Mouse (Mus musculus): Measurements from ENCODE around the gene Tcaim. TPM values are rescaled to one million over a fixed set of nuclear protein-coding genes. Genes with fewer than 3 reads are reported as not detected.
A peak's percentile ranks its signal among the peaks of the same experiment; 100 is the strongest.

Tcaim gene
- polyA plus RNA-seq (2012; rRNA removed) (6.1 and 6.6 TPM in 2 replicates), polyA plus RNA-seq (2014; fragmentation: Nextera tagmentation; extraction: Ambion mirVana) (7.3 and 7.8 TPM in 2 replicates)

- WGBS: 7% methylated on average over 38 of the region's 42 CpGs
- peak within 1 kb of the TSS; percentile 76 for H3K27ac ChIP-seq (replicated peaks; ENCODE audit: low read depth, low read length)
- ATAC-seq (ENCODE audit: low FRiP score, low read depth) (peak; percentile 99), DNase-seq (ENCODE audit: low spot score) (peak; percentile 95)
- TF ChIP-seq POLR2A (IDR thresholded peaks at IDR 0.05; ENCODE audit: borderline replicate concordance, extremely low read depth, insufficient read depth, insufficient read length): peak; percentile 30; the same call in 1 of the 2 replicates
- no peaks in the 10 kb centered on the region for H3K27me3 ChIP-seq (ENCODE audit: control insufficient read depth, insufficient read depth, low read length)
- peak within 1 kb of the TSS; percentile 66 for H3K4me3 ChIP-seq (replicated peaks; ENCODE audit: low read length)
- peak within 1 kb of the TSS; percentile 77 for H3K9ac ChIP-seq (ENCODE audit: low read depth, low read length, severe bottlenecking)
- H3K4me1 ChIP-seq (ENCODE audit: control insufficient read depth, insufficient read depth, low read length): peaks cover 8% of the 10 kb centered on the region
- H3K4me2 ChIP-seq (replicated peaks; ENCODE audit: low read depth, low read length, severe bottlenecking): peak within 1 kb of the TSS; percentile 82
- H3K9me3 ChIP-seq (ENCODE audit: control insufficient read depth, low read length): no peaks in the 10 kb centered on the region
- peaks cover 1% of the 10 kb centered on the region; the same call in 1 of the 2 replicates for H3K36me3 ChIP-seq (ENCODE audit: control insufficient read depth, insufficient read depth, low read length)
Observed at GRCm38 (mm10) chr9:122805053-122805844, at the start of gene Tcaim. Gene Tcaim (plus strand): TSS chr9:122805539.

- 43% methylated on average over 2 of the region's 2 CpGs for WGBS
Observed at GRCm38 (mm10) chr9:122757614-122758013, 47.7 kb upstream of the Tcaim start.

GRCm38 (mm10) chr9:122760111-122760510 lies 45.2 kb upstream of the Tcaim start:
- H3K9ac ChIP-seq (ENCODE audit: low read depth, low read length, severe bottlenecking): no peak overlapping the region
- ATAC-seq (ENCODE audit: low FRiP score, low read depth): no peak
- H3K9me3 ChIP-seq (ENCODE audit: control insufficient read depth, low read length): no peaks in the 10 kb centered on the region
- H3K27me3 ChIP-seq (ENCODE audit: control insufficient read depth, insufficient read depth, low read length): no peaks in the 10 kb centered on the region
- DNase-seq (ENCODE audit: low spot score): no peak
- no peaks in the 10 kb centered on the region for H3K36me3 ChIP-seq (ENCODE audit: control insufficient read depth, insufficient read depth, low read length)
- no peak for TF ChIP-seq POLR2A (IDR thresholded peaks at IDR 0.05; ENCODE audit: borderline replicate concordance, extremely low read depth, insufficient read depth, insufficient read length)
- no peak overlapping the region for H3K27ac ChIP-seq (replicated peaks; ENCODE audit: low read depth, low read length)
- H3K4me2 ChIP-seq (replicated peaks; ENCODE audit: low read depth, low read length, severe bottlenecking): no peak overlapping the region
- H3K4me3 ChIP-seq (replicated peaks; ENCODE audit: low read length): no peak overlapping the region
- H3K4me1 ChIP-seq (ENCODE audit: control insufficient read depth, insufficient read depth, low read length): no peaks in the 10 kb centered on the region

More at GRCm38 (mm10) chr9:122757614-122758013, 47.7 kb upstream of the Tcaim start:
- Histone ChIP-seq H3K36me3 (ENCODE audit: control insufficient read depth, insufficient read depth, low read length) (no peaks in the 10 kb centered on the region), H3K9ac (ENCODE audit: low read depth, low read length, severe bottlenecking) (no peak overlapping the region), H3K4me3 (replicated peaks; ENCODE audit: low read length) (no peak overlapping the region), H3K27ac (replicated peaks; ENCODE audit: low read depth, low read length) (no peak overlapping the region), H3K27me3 (ENCODE audit: control insufficient read depth, insufficient read depth, low read length) (no peaks in the 10 kb centered on the region), H3K4me1 (ENCODE audit: control insufficient read depth, insufficient read depth, low read length) (no peaks in the 10 kb centered on the region), H3K9me3 (ENCODE audit: control insufficient read depth, low read length) (no peaks in the 10 kb centered on the region), H3K4me2 (replicated peaks; ENCODE audit: low read depth, low read length, severe bottlenecking) (no peak overlapping the region)
- no peak for TF ChIP-seq POLR2A (IDR thresholded peaks at IDR 0.05; ENCODE audit: borderline replicate concordance, extremely low read depth, insufficient read depth, insufficient read length)
- DNase-seq (ENCODE audit: low spot score) (no peak), ATAC-seq (ENCODE audit: low FRiP score, low read depth) (no peak)

- no peak overlapping the region for H3K9ac ChIP-seq (ENCODE audit: low read depth, low read length, severe bottlenecking)
- TF ChIP-seq POLR2A (IDR thresholded peaks at IDR 0.05; ENCODE audit: borderline replicate concordance, extremely low read depth, insufficient read depth, insufficient read length): no peak
- DNase-seq (ENCODE audit: low spot score) (no peak), ATAC-seq (ENCODE audit: low FRiP score, low read depth) (no peak)
- H3K27me3 ChIP-seq (ENCODE audit: control insufficient read depth, insufficient read depth, low read length): no peaks in the 10 kb centered on the region
- H3K4me1 ChIP-seq (ENCODE audit: control insufficient read depth, insufficient read depth, low read length): no peaks in the 10 kb centered on the region
- no peaks in the 10 kb centered on the region for H3K36me3 ChIP-seq (ENCODE audit: control insufficient read depth, insufficient read depth, low read length)
- WGBS: 65% methylated on average over 5 of the region's 5 CpGs
- H3K9me3 ChIP-seq (ENCODE audit: control insufficient read depth, low read length): no peaks in the 10 kb centered on the region
- no peak overlapping the region for H3K4me2 ChIP-seq (replicated peaks; ENCODE audit: low read depth, low read length, severe bottlenecking)
- no peak overlapping the region for H3K27ac ChIP-seq (replicated peaks; ENCODE audit: low read depth, low read length)
- H3K4me3 ChIP-seq (replicated peaks; ENCODE audit: low read length): no peak overlapping the region
Observed at GRCm38 (mm10) chr9:122785231-122785630, 20.1 kb upstream of the Tcaim start.

- Histone ChIP-seq H3K4me3 (replicated peaks; ENCODE audit: low read length) (no peak overlapping the region), H3K9ac (ENCODE audit: low read depth, low read length, severe bottlenecking) (no peak overlapping the region), H3K27ac (replicated peaks; ENCODE audit: low read depth, low read length) (no peak overlapping the region), H3K4me2 (replicated peaks; ENCODE audit: low read depth, low read length, severe bottlenecking) (no peak overlapping the region), H3K4me1 (ENCODE audit: control insufficient read depth, insufficient read depth, low read length) (no peaks in the 10 kb centered on the region), H3K27me3 (ENCODE audit: control insufficient read depth, insufficient read depth, low read length) (no peaks in the 10 kb centered on the region), H3K36me3 (ENCODE audit: control insufficient read depth, insufficient read depth, low read length) (no peaks in the 10 kb centered on the region), H3K9me3 (ENCODE audit: control insufficient read depth, low read length) (no peaks in the 10 kb centered on the region)
- TF ChIP-seq POLR2A (IDR thresholded peaks at IDR 0.05; ENCODE audit: borderline replicate concordance, extremely low read depth, insufficient read depth, insufficient read length): no peak
- 79% methylated on average over 1 of the region's 1 CpGs for WGBS
- DNase-seq (ENCODE audit: low spot score): no peak
- ATAC-seq (ENCODE audit: low FRiP score, low read depth): no peak
Observed at GRCm38 (mm10) chr9:122786534-122786933, 18.8 kb upstream of the Tcaim start.

Measured in limb, embryonic 14.5 days (tissue).